Mouse (Mus musculus): ENCODE results near the gene Fbh1.

DNA sequence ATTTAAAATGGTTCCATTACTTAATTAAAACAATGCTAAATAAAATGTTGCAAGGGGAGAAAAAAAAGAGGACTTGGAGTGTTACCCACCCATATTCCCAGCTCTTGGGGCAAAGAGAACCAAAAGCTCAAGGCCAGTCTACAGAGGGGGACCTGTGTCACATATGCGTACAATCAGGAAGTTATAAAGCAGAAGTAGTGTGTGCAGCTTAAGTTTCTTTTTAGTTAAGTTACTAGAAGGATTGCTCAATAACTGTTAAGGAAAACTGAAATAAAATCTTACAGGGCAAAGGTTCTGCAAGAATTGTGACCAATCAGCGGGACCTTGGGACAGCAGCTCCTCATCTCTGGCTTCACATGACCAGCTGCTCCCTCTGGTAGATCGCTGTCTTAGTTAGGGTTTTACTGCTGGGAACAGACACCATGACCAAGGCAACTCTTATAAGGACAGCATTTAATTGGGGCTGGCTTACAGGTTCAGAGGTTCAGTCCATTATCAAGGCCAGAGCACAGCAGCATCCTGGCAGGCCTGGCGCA, 37.8 kb downstream of the Fbh1 start:
- TF ChIP-seq ETS1 (conservative IDR thresholded peaks at IDR 0.05; ENCODE audit: low read depth, low read length) (no peak), USF1 (IDR thresholded peaks at IDR 0.05; ENCODE audit: low read depth, low read length) (no peak), RAD21 (IDR thresholded peaks at IDR 0.05; ENCODE audit: low read depth, low read length) (no peak), POLR2AphosphoS2 (IDR thresholded peaks at IDR 0.05; ENCODE audit: low read depth, low read length) (no peak)

Measured in CH12.LX (cell line).